Mouse (Mus musculus) MEL-GATA-1-ER (cell line): ENCODE measurements around the gene Osbpl5.

ENCODE experiments used
- DNase-seq: peaks from one replicate; pipeline ENCODE4 v3.0.0-alpha.2; 2012; ENCODE audit warnings: low read depth; ENCODE audit errors: extremely low read depth

The Osbpl5 gene

GRCm38 (mm10) chr7:143756125-143757026, at the start of gene Osbpl5:
Osbpl5 (minus strand) TSS chr7:143756985.
- DNase-seq = no peak

GRCm38 (mm10) chr7:143805199-143805624, 48.4 kb upstream of the Osbpl5 start:
- no peak for DNase-seq

- DNase-seq = no peak
Measured at GRCm38 (mm10) chr7:143801195-143802065, 44.6 kb upstream of the Osbpl5 start.

- no peak for DNase-seq
Measured at GRCm38 (mm10) chr7:143800770-143801169, 44.0 kb upstream of the Osbpl5 start.

GRCm38 (mm10) chr7:143798783-143799182, 42.0 kb upstream of the Osbpl5 start:
- DNase-seq = no peak

DNA sequence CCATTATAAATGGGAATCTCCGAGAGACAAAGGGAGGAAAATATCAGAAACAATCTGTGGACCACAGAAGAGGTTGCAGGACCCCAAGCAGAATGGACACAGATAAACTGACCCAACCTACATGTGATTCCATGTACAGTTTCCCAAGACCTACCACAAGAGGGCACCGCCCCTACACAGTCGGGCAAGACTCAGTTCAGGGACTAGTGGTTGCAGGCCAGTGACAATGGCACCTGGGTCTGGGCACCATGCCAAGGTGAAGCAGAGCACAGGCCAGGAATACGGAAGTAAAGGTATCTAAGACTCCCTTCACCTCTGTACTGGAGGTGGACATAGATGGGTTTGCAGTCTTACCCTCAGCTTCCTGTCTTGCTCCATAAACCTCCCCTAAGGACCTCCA, 36.3 kb upstream of the Osbpl5 start:
- DNase-seq = peak; percentile 26

DNA sequence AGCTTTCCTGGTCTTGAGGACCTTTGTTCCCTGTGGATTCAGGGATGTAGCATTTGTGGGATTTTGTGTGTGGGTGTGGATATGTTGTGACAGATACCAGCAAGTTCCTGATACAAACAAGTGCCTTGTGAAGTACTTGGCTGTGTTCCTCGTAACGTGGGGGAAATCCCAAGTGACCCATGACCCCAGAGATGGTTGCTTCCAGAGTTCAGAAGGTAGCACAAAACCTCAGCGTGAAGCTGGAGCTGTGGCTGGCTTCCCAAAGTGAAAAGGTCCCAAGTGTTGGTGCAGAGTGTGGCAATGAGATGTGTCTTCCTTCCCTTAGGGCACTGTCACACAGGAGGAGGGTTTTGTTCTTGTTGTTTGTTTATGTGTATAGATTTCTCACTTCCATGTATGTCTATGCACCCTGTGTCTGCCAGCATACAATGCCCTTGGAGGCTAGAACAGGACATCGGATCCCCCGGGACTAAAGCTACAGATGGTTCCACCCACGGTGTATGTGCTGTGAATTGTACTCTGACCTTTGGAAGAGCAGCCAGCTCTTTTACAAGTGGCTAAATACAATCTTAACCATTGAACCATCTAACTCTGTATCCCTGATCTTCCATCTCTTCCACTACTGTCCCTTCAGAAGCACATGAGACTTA, 35.7 kb upstream of the Osbpl5 start:
- DNase-seq = no peak

GRCm38 (mm10) chr7:143783996-143784829, 27.4 kb upstream of the Osbpl5 start, which contains the start of gene Mrgpre:
Mrgpre (minus strand) TSS chr7:143784500.
- DNase-seq = no peak

- DNase-seq = no peak
Measured at GRCm38 (mm10) chr7:143783378-143783995, 26.7 kb upstream of the Osbpl5 start.

DNA sequence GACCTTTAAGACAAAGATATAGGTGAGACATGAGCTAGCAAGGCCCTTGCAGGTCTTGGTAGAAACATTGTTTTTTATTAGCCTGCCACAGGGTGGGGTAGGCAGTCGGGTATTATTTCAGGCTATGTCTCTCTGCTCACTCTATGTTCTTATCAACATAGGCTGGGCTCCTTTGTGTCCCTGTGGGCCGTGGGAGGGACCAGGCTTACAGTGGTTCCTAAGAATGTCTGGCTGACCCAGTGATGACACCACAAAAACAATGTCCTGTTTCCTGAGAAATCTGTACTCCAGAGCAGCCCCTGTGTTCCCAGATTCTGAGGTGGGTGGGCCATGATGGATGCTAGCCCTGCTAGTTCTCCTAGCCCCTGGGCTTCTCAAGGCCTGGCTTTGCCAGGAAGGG, 20.6 kb upstream of the Osbpl5 start:
- no peak for DNase-seq

GRCm38 (mm10) chr7:143776137-143776536, 19.4 kb upstream of the Osbpl5 start:
- no peak for DNase-seq

GRCm38 (mm10) chr7:143769461-143769860, 12.7 kb upstream of the Osbpl5 start:
- DNase-seq = no peak

DNA sequence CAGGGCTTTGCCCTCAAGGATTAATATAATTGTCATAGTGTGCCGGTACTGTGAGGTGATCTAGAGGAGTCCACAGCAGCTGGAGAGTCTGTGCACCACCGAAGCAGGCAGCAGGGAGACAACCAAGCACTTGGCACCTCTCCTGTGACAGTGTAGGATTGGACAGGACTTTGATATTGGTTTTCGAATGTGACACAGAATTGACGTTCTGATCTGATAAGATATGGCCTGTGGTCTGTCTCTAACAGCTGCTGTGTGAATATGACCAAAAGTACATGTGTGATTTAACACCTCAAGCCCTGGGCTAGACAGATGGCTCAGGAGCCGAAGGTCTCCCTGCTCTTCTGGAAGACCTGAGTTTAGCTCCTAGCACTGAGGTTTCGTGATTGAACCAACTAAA, 11.5 kb upstream of the Osbpl5 start:
- DNase-seq = no peak

- no peak for DNase-seq
Measured at GRCm38 (mm10) chr7:143766893-143767292, 10.1 kb upstream of the Osbpl5 start, which contains the start of gene Mrgprg. Mrgprg (minus strand) TSS chr7:143766993.

GRCm38 (mm10) chr7:143764876-143765530, 8.2 kb upstream of the Osbpl5 start:
- DNase-seq = no peak

- no peak for DNase-seq
Measured at GRCm38 (mm10) chr7:143763794-143764193, 7.0 kb upstream of the Osbpl5 start.

DNA sequence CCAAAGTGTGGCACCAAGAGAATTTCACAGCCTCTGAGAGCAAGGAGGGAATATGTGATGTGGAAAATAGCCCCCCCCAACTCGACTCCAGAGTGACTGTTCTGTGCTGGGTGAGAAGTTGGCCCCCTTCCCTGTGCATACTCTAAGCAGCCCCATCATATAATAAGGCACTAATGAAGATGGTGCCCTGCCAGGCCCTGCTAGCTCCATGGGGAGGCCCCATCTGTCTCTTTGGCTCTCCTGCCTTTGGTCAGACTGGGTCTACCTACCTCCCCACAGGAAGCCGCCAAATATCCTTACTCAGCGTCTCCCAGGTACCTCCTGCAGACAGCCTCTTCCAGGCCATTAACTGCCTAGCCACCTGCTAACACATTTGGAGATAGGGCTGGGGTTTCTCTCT, 2.2 kb upstream of the Osbpl5 start:
- no peak for DNase-seq

- no peak for DNase-seq
Measured at GRCm38 (mm10) chr7:143757696-143758095, 911 bp upstream of the Osbpl5 start.

- peak; percentile 75 for DNase-seq
Measured at GRCm38 (mm10) chr7:143757027-143757390, 224 bp upstream of the Osbpl5 start.
